Mouse (Mus musculus): Measurements from ENCODE around the gene Hook2. TPM values are rescaled to one million over a fixed set of nuclear protein-coding genes. Genes with fewer than 3 reads are reported as not detected.
A peak's percentile ranks its signal among the peaks of the same experiment; 100 is the strongest.

Gene Hook2
- polyA plus RNA-seq, 2 experiments = 3.2 to 4.3 TPM

- Histone ChIP-seq H3K9me3 (ENCODE audit: control insufficient read depth, low read length) (no peaks in the 10 kb centered on the region), H3K4me1 (replicated peaks; ENCODE audit: control insufficient read depth in 2 of 2, insufficient read depth in 2 of 2, low read length in 1 of 2) (peaks cover 0 to 3% of the 10 kb centered on the region in 2 experiments; a peak in 2 of 4 replicates), H3K36me3 (replicated peaks; ENCODE audit: control insufficient read depth, insufficient read depth, low read depth) (peaks cover 4% of the 10 kb centered on the region), H3K4me3 (ENCODE audit: insufficient read depth in 1 of 2, low read depth in 2 of 2, low read length in 2 of 2) (no peak overlapping the region), H3K4me2 (ENCODE audit: low read depth) (no peak overlapping the region), H3K27ac (no peak overlapping the region), H3K9ac (replicated peaks) (no peak overlapping the region), H3K27me3 (ENCODE audit: control insufficient read depth, insufficient read depth, low read length) (peaks cover 21% of the 10 kb centered on the region)
- 5% methylated on average over 18 of the region's 18 CpGs for WGBS (ENCODE audit: insufficient replicate concordance)
- ATAC-seq (ENCODE audit: insufficient read depth) (peak; percentile 33; the same call in 1 of the 2 replicates), DNase-seq (ENCODE audit: low read depth in 3 of 3, low spot score in 3 of 3) (no peak)
- TF ChIP-seq EP300 (IDR thresholded peaks at IDR 0.05; ENCODE audit: low read depth) = no peak
- TF ChIP-seq CTCF (IDR thresholded peaks at IDR 0.05; ENCODE audit: low read depth) = no peak
Observed at GRCm38 (mm10) chr8:84952612-84953255, 37.7 kb upstream of the Hook2 start.

DNA sequence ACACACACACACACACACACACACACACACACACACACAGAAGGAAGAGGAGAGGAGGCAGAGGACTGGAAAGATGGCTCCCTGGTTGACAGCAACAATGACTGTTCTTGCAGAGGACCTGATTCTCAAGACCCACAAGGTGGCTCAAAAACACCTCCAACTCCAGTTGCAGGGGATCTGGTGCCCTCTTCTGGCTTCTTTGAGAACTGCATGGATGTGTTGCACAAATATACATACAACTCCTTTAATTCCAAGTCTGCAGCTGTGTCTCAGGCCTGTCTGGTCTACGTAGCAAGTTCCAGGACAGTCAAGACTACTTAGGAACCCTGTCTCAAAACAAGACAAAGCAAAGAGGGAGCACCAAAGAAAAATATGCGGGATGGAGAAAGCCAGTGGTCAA is 33.6 kb upstream of the Hook2 start:
- no peak overlapping the region for H3K9ac ChIP-seq (replicated peaks)
- WGBS (ENCODE audit: insufficient replicate concordance) = 40% methylated on average over 2 of the region's 2 CpGs
- no peaks in the 10 kb centered on the region for H3K9me3 ChIP-seq (ENCODE audit: control insufficient read depth, low read length)
- H3K36me3 ChIP-seq (replicated peaks; ENCODE audit: control insufficient read depth, insufficient read depth, low read depth) = peaks cover 29% of the 10 kb centered on the region
- no peak overlapping the region for H3K4me3 ChIP-seq (ENCODE audit: insufficient read depth in 1 of 2, low read depth in 2 of 2, low read length in 2 of 2)
- DNase-seq (ENCODE audit: low read depth in 3 of 3, low spot score in 3 of 3) = no peak
- peaks cover 0 to 3% of the 10 kb centered on the region in 2 experiments; a peak in 2 of 4 replicates for H3K4me1 ChIP-seq (replicated peaks; ENCODE audit: control insufficient read depth in 2 of 2, insufficient read depth in 2 of 2, low read length in 1 of 2)
- peaks cover 8% of the 10 kb centered on the region; the same call in 1 of the 2 replicates for H3K27me3 ChIP-seq (ENCODE audit: control insufficient read depth, insufficient read depth, low read length)
- peak; percentile 93 for TF ChIP-seq CTCF (IDR thresholded peaks at IDR 0.05; ENCODE audit: low read depth)
- TF ChIP-seq EP300 (IDR thresholded peaks at IDR 0.05; ENCODE audit: low read depth) = no peak
- H3K4me2 ChIP-seq (ENCODE audit: low read depth) = no peak overlapping the region
- no peak overlapping the region for H3K27ac ChIP-seq
- ATAC-seq (ENCODE audit: insufficient read depth) = no peak

DNA sequence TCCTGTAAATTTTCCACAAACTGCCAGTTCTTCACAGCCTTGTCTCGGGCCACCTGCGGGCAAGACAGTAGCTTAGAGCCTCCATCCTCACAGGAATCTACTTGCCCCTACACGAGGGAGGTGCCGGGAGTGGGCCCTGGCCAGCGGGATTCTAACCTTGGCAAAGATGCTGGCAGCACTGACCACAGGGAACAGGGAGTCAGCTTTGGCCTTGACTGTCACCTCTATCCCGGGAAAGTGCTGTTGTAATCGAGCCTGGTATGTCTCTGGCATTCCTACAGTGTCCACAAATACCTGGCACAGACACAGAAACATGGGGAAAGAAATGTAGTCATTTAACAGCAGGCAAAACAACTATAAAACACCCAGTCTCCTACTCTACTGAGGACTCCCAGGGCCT is 30.6 kb upstream of the Hook2 start:
- peaks cover 0 to 6% of the 10 kb centered on the region in 2 experiments for H3K4me1 ChIP-seq (replicated peaks; ENCODE audit: control insufficient read depth in 2 of 2, insufficient read depth in 2 of 2, low read length in 1 of 2)
- WGBS (ENCODE audit: insufficient replicate concordance) = 79% methylated on average over 7 of the region's 7 CpGs
- H3K9me3 ChIP-seq (ENCODE audit: control insufficient read depth, low read length) = no peaks in the 10 kb centered on the region
- no peak overlapping the region for H3K4me2 ChIP-seq (ENCODE audit: low read depth)
- TF ChIP-seq CTCF (IDR thresholded peaks at IDR 0.05; ENCODE audit: low read depth) (no peak), EP300 (IDR thresholded peaks at IDR 0.05; ENCODE audit: low read depth) (no peak)
- ATAC-seq (ENCODE audit: insufficient read depth) (no peak), DNase-seq (ENCODE audit: low read depth in 3 of 3, low spot score in 3 of 3) (no peak)
- no peaks in the 10 kb centered on the region for H3K27me3 ChIP-seq (ENCODE audit: control insufficient read depth, insufficient read depth, low read length)
- H3K27ac ChIP-seq = no peak overlapping the region
- H3K4me3 ChIP-seq (ENCODE audit: insufficient read depth in 1 of 2, low read depth in 2 of 2, low read length in 2 of 2) = no peak overlapping the region
- H3K36me3 ChIP-seq (replicated peaks; ENCODE audit: control insufficient read depth, insufficient read depth, low read depth) = peaks cover 43% of the 10 kb centered on the region
- no peak overlapping the region for H3K9ac ChIP-seq (replicated peaks)

DNA sequence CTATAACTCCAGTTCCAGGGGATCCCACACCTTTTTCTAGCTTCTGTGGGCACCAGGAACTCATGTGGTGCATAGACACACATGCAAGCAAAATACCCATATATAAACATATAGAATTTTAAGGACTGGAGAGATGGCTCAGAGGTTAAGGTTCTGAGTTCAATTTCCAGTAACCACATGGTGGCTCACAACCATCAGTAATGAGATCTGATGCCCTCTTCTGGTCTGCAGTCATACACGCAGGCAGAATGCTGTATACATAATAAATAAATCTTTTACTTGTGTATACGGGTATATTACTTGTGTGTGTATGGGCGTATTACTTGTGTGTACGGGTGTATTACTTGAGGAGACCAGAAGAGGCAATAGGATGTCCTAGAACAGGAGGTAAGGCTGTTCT is 26.5 kb upstream of the Hook2 start:
- Histone ChIP-seq H3K27me3 (ENCODE audit: control insufficient read depth, insufficient read depth, low read length) (no peaks in the 10 kb centered on the region), H3K36me3 (replicated peaks; ENCODE audit: control insufficient read depth, insufficient read depth, low read depth) (peaks cover 30% of the 10 kb centered on the region), H3K9me3 (ENCODE audit: control insufficient read depth, low read length) (no peaks in the 10 kb centered on the region), H3K9ac (replicated peaks) (no peak overlapping the region), H3K27ac (no peak overlapping the region), H3K4me3 (ENCODE audit: insufficient read depth in 1 of 2, low read depth in 2 of 2, low read length in 2 of 2) (no peak overlapping the region), H3K4me2 (ENCODE audit: low read depth) (peak overlapping the region; percentile 95), H3K4me1 (replicated peaks; ENCODE audit: control insufficient read depth in 2 of 2, insufficient read depth in 2 of 2, low read length in 1 of 2) (peaks cover 28 to 36% of the 10 kb centered on the region in 2 experiments)
- WGBS (ENCODE audit: insufficient replicate concordance) = 65% methylated on average over 4 of the region's 4 CpGs
- DNase-seq (ENCODE audit: low read depth in 3 of 3, low spot score in 3 of 3) (no peak), ATAC-seq (ENCODE audit: insufficient read depth) (no peak)
- peak; percentile 53 for TF ChIP-seq CTCF (IDR thresholded peaks at IDR 0.05; ENCODE audit: low read depth)
- no peak for TF ChIP-seq EP300 (IDR thresholded peaks at IDR 0.05; ENCODE audit: low read depth)

- Histone ChIP-seq H3K4me3 (ENCODE audit: insufficient read depth in 1 of 2, low read depth in 2 of 2, low read length in 2 of 2) (peak overlapping the region; percentile 84 to 91), H3K27me3 (ENCODE audit: control insufficient read depth, insufficient read depth, low read length) (no peaks in the 10 kb centered on the region), H3K36me3 (replicated peaks; ENCODE audit: control insufficient read depth, insufficient read depth, low read depth) (peaks cover 29% of the 10 kb centered on the region), H3K4me2 (ENCODE audit: low read depth) (peak overlapping the region; percentile 95), H3K4me1 (replicated peaks; ENCODE audit: control insufficient read depth in 2 of 2, insufficient read depth in 2 of 2, low read length in 1 of 2) (peaks cover 28 to 36% of the 10 kb centered on the region in 2 experiments), H3K27ac (peak overlapping the region; percentile 88), H3K9me3 (ENCODE audit: control insufficient read depth, low read length) (no peaks in the 10 kb centered on the region), H3K9ac (replicated peaks) (peak overlapping the region; percentile 86)
- peak; percentile 95 to 96 (median 95) for DNase-seq (ENCODE audit: low read depth in 3 of 3, low spot score in 3 of 3)
- TF ChIP-seq CTCF (IDR thresholded peaks at IDR 0.05; ENCODE audit: low read depth) (peak; percentile 10; the same call in 1 of the 2 replicates), EP300 (IDR thresholded peaks at IDR 0.05; ENCODE audit: low read depth) (no peak)
- WGBS (ENCODE audit: insufficient replicate concordance) = under 1% methylated on average over 41 of the region's 41 CpGs
- ATAC-seq (ENCODE audit: insufficient read depth) = peak; percentile 75
Observed at GRCm38 (mm10) chr8:84965731-84966291, 24.6 kb upstream of the Hook2 start.
